Mouse (Mus musculus): ENCODE measurements around the gene Csmd2. TPM values are rescaled to one million over a fixed set of nuclear protein-coding genes. Genes with fewer than 3 reads are reported as not detected.

Csmd2 gene
- polyA plus RNA-seq, 1 experiment from 2014 or later: 11.2 TPM

DNA sequence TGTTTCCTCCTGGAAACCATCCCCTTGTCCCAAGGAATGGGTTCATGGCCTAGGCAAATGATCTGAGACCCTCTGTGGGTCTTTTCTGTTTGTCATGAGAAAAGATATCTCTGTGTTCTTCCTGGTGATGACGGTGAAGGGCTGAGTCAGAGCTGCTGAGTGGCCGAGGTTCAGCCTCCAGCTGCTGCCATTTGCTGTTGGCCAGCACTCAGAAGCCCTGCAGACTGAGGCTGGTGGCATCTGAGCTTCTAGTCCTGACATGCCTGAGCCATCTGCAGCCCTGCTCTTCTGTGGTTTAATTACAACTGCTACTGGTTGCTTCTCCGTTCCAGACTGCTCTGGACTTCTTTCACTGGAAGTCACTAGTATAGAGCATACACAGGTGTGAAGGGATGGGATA lies 277.7 kb downstream of the Csmd2 start:
- no peaks in the 10 kb centered on the region for H3K9me3 ChIP-seq (ENCODE audit: control insufficient read depth, low read length)

DNA sequence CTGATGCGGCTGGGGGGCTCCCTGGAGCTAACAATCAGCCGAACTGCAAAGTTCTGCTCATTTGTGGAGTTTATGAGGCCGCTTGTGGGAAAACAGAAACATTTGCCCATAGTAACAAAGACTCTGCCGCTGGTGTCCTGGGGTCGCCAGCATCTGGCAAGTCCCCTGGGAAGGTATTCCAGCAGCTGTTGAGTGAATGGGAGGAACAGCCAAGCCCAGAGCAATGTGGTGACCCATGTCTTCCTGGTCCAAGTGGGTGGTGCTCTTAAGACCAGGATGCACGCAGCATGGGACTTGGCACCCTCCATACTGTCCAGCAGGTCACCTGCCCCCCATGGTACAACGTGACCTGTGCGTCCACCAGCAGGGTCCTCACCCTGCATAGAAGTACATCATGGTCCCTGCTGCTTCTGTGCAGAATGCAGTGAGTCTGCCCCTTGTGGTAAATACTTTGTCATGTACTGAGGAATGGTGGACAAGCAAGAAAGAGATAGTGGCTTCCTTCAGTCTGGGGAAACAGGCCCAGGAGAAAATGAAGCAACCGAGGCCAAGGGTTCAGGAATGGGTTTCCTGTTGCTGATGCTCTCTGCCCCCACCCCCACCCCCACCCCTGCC lies 281.7 kb downstream of the Csmd2 start:
- Histone ChIP-seq H3K4me2 (ENCODE audit: low read length) (no peak overlapping the region), H3K4me1 (ENCODE audit: control insufficient read depth, insufficient read depth, low read depth, low read length) (peaks cover 28% of the 10 kb centered on the region), H3K4me3 (ENCODE audit: low read length) (no peak overlapping the region), H3K36me3 (ENCODE audit: control insufficient read depth, insufficient read depth, low read length) (no peaks in the 10 kb centered on the region), H3K27ac (ENCODE audit: low read depth, low read length) (no peak overlapping the region), H3K9ac (ENCODE audit: low read depth, low read length) (no peak overlapping the region), H3K9me3 (ENCODE audit: control insufficient read depth, low read length) (no peaks in the 10 kb centered on the region), H3K27me3 (replicated peaks; ENCODE audit: control insufficient read depth, insufficient read depth, low read length) (no peaks in the 10 kb centered on the region)
- 72% methylated on average over 9 of the region's 9 CpGs for whole genome bisulfite sequencing
- no peak for ATAC-seq

More for the DNA sequence above, 277.7 kb downstream of the Csmd2 start:
- no peaks in the 10 kb centered on the region for H3K27me3 ChIP-seq (replicated peaks; ENCODE audit: control insufficient read depth, insufficient read depth, low read length)
- peaks cover 7% of the 10 kb centered on the region; the same call in 1 of the 2 replicates for H3K4me1 ChIP-seq (ENCODE audit: control insufficient read depth, insufficient read depth, low read depth, low read length)
- ATAC-seq: no peak
- no peak overlapping the region for H3K4me3 ChIP-seq (ENCODE audit: low read length)
- H3K4me2 ChIP-seq (ENCODE audit: low read length): no peak overlapping the region
- no peak overlapping the region for H3K9ac ChIP-seq (ENCODE audit: low read depth, low read length)
- no peak overlapping the region for H3K27ac ChIP-seq (ENCODE audit: low read depth, low read length)
- H3K36me3 ChIP-seq (ENCODE audit: control insufficient read depth, insufficient read depth, low read length): no peaks in the 10 kb centered on the region
- WGBS: 69% methylated on average over 3 of the region's 3 CpGs

DNA sequence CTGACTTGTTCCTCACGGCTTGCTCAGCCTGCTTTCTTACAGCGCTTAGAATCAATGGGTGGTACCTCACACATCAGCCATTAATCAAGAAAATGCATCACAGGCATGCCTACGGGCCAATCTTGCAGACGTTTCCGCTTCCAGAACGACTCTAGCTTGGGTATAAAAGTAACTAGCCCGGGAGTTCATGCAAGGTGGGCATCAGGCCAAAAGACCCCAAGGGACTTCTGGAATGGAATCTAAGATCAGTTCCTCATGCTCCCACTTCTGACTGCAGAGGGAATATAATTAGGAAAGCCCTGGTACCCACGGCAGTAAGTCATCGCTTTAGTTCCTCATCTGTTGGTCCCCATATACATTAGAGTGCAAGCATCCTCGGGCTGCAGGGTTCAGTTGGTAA lies 282.5 kb downstream of the Csmd2 start:
- H3K27ac ChIP-seq (ENCODE audit: low read depth, low read length): no peak overlapping the region
- no peak overlapping the region for H3K4me2 ChIP-seq (ENCODE audit: low read length)
- H3K4me1 ChIP-seq (ENCODE audit: control insufficient read depth, insufficient read depth, low read depth, low read length): peaks cover 28% of the 10 kb centered on the region
- no peak overlapping the region for H3K9ac ChIP-seq (ENCODE audit: low read depth, low read length)
- WGBS: 50% methylated on average over 10 of the region's 10 CpGs
- no peaks in the 10 kb centered on the region for H3K9me3 ChIP-seq (ENCODE audit: control insufficient read depth, low read length)
- ATAC-seq: no peak
- H3K4me3 ChIP-seq (ENCODE audit: low read length): no peak overlapping the region
- no peaks in the 10 kb centered on the region for H3K36me3 ChIP-seq (ENCODE audit: control insufficient read depth, insufficient read depth, low read length)
- no peaks in the 10 kb centered on the region for H3K27me3 ChIP-seq (replicated peaks; ENCODE audit: control insufficient read depth, insufficient read depth, low read length)

DNA sequence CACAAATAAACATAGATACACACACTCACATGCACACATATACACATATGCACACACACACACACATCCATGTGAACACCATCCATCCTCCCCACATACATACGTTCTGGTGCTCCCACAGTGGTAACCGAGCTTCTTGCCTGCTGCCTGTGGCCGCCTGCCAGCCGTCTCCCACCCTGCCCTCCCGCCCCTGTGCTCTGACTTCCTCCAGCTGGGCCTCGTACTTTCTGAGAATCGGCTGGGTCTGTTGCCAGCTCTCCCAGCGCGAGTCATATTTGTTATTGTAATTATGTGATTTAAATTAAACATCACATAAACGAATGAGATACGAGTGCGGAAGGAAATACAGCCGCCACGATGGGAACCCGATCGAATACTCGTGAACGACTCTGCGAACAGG lies 283.3 kb downstream of the Csmd2 start:
- Histone ChIP-seq H3K9ac (ENCODE audit: low read depth, low read length) (no peak overlapping the region), H3K4me3 (ENCODE audit: low read length) (no peak overlapping the region), H3K4me2 (ENCODE audit: low read length) (no peak overlapping the region), H3K27me3 (replicated peaks; ENCODE audit: control insufficient read depth, insufficient read depth, low read length) (no peaks in the 10 kb centered on the region), H3K27ac (ENCODE audit: low read depth, low read length) (no peak overlapping the region), H3K4me1 (ENCODE audit: control insufficient read depth, insufficient read depth, low read depth, low read length) (peaks cover 28% of the 10 kb centered on the region), H3K9me3 (ENCODE audit: control insufficient read depth, low read length) (no peaks in the 10 kb centered on the region), H3K36me3 (ENCODE audit: control insufficient read depth, insufficient read depth, low read length) (no peaks in the 10 kb centered on the region)
- ATAC-seq: no peak
- WGBS: 44% methylated on average over 19 of the region's 19 CpGs

DNA sequence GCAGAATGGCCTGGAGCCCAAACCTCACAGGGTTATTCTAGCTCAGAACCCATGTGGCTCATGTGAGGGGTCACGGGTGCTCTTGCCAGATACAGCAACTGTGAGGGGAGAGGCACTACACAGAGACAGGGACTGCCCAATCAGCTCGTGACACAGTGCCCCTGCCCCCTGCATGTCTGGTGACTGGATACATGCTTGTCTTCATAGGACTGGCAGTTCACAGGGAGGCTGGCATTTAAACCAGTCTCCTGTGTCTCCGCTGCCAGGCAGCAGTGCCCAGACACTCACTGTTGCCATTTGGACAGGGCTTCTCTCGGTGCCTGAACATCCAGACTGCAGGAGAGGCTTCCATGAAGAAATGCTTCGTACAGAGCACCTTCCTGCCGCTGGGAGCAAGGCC lies 284.8 kb downstream of the Csmd2 start:
- H3K9ac ChIP-seq (ENCODE audit: low read depth, low read length): no peak overlapping the region
- WGBS: 40% methylated on average over 6 of the region's 6 CpGs
- peaks cover 28% of the 10 kb centered on the region for H3K4me1 ChIP-seq (ENCODE audit: control insufficient read depth, insufficient read depth, low read depth, low read length)
- ATAC-seq: peak; percentile 41; the same call in 1 of the 2 replicates
- no peaks in the 10 kb centered on the region for H3K36me3 ChIP-seq (ENCODE audit: control insufficient read depth, insufficient read depth, low read length)
- no peaks in the 10 kb centered on the region for H3K9me3 ChIP-seq (ENCODE audit: control insufficient read depth, low read length)
- H3K4me3 ChIP-seq (ENCODE audit: low read length): no peak overlapping the region
- peak overlapping the region; percentile 36; the same call in 1 of the 2 replicates for H3K27ac ChIP-seq (ENCODE audit: low read depth, low read length)
- H3K27me3 ChIP-seq (replicated peaks; ENCODE audit: control insufficient read depth, insufficient read depth, low read length): no peaks in the 10 kb centered on the region
- no peak overlapping the region for H3K4me2 ChIP-seq (ENCODE audit: low read length)

DNA sequence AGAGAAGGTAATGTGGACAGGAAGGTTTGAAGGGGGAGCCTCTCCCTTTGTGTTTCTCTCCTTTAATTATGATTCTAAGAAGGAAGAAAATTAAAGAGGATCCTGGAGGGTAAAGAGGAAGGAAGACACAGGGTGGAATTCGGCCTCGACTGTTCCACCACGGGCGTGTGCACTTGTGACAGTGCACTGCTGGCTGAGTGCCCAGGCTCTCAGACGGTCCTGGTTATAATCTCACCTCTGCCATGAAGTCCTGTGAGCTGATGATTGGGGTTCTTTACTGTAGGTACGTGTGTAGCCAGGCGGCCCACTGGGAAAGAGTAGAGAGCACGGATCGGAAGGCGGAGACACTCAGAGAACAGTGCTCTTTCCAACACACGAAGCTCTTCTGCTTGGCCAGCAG lies 285.5 kb downstream of the Csmd2 start:
- H3K4me2 ChIP-seq (ENCODE audit: low read length): no peak overlapping the region
- no peaks in the 10 kb centered on the region for H3K27me3 ChIP-seq (replicated peaks; ENCODE audit: control insufficient read depth, insufficient read depth, low read length)
- 51% methylated on average over 11 of the region's 11 CpGs for WGBS
- no peak overlapping the region for H3K27ac ChIP-seq (ENCODE audit: low read depth, low read length)
- H3K9ac ChIP-seq (ENCODE audit: low read depth, low read length): no peak overlapping the region
- H3K4me1 ChIP-seq (ENCODE audit: control insufficient read depth, insufficient read depth, low read depth, low read length): peaks cover 28% of the 10 kb centered on the region
- H3K9me3 ChIP-seq (ENCODE audit: control insufficient read depth, low read length): no peaks in the 10 kb centered on the region
- ATAC-seq: no peak
- no peak overlapping the region for H3K4me3 ChIP-seq (ENCODE audit: low read length)
- no peaks in the 10 kb centered on the region for H3K36me3 ChIP-seq (ENCODE audit: control insufficient read depth, insufficient read depth, low read length)

DNA sequence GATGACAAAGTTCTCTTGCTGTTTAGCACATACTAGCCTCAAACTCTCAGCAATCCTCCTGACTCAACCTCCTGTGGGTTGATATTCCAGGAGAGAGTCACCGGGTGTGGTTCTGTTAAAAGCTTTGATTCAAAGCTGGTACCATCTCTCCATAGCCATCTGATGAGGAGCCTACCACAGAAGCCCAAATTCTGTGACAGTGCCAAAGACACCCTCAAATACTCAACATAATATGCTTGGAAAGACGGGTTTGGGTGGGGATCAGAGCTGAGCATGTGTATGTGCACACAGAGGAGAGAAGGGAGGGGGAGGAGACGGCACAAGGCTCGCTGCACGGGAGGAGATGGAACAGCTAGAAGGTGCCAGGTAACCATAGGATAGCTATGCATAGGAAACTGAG lies 287.5 kb downstream of the Csmd2 start:
- Histone ChIP-seq H3K4me2 (ENCODE audit: low read length) (no peak overlapping the region), H3K27ac (ENCODE audit: low read depth, low read length) (no peak overlapping the region), H3K9ac (ENCODE audit: low read depth, low read length) (no peak overlapping the region), H3K27me3 (replicated peaks; ENCODE audit: control insufficient read depth, insufficient read depth, low read length) (no peaks in the 10 kb centered on the region), H3K4me1 (ENCODE audit: control insufficient read depth, insufficient read depth, low read depth, low read length) (peaks cover 24% of the 10 kb centered on the region), H3K4me3 (ENCODE audit: low read length) (no peak overlapping the region), H3K36me3 (ENCODE audit: control insufficient read depth, insufficient read depth, low read length) (no peaks in the 10 kb centered on the region), H3K9me3 (ENCODE audit: control insufficient read depth, low read length) (no peaks in the 10 kb centered on the region)
- no peak for ATAC-seq
- WGBS: 81% methylated on average over 5 of the region's 5 CpGs

DNA sequence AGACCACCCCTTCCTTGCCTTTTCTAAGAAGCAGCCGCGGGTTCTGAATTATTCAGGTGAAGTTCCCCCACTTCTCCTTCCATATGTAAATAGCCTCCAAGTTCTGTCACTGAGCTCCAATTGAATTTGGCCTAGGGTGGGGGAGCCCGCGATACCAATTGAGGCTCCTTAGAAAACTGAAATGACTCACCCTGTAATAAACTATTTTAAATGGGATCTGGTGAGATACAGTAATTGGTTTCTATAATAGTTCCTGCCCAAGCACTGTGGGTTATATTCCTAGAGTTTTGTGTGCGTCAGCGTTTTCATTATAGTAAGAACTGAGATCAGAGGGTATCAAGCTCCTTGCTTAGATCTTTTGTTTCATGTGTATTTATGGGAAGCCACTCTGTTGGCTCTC lies 287.9 kb downstream of the Csmd2 start:
- peaks cover 21% of the 10 kb centered on the region for H3K4me1 ChIP-seq (ENCODE audit: control insufficient read depth, insufficient read depth, low read depth, low read length)
- H3K36me3 ChIP-seq (ENCODE audit: control insufficient read depth, insufficient read depth, low read length): no peaks in the 10 kb centered on the region
- WGBS: 62% methylated on average over 6 of the region's 6 CpGs
- H3K9ac ChIP-seq (ENCODE audit: low read depth, low read length): no peak overlapping the region
- no peak for ATAC-seq
- H3K27me3 ChIP-seq (replicated peaks; ENCODE audit: control insufficient read depth, insufficient read depth, low read length): no peaks in the 10 kb centered on the region
- no peaks in the 10 kb centered on the region for H3K9me3 ChIP-seq (ENCODE audit: control insufficient read depth, low read length)
- H3K4me3 ChIP-seq (ENCODE audit: low read length): no peak overlapping the region
- no peak overlapping the region for H3K27ac ChIP-seq (ENCODE audit: low read depth, low read length)
- no peak overlapping the region for H3K4me2 ChIP-seq (ENCODE audit: low read length)

DNA sequence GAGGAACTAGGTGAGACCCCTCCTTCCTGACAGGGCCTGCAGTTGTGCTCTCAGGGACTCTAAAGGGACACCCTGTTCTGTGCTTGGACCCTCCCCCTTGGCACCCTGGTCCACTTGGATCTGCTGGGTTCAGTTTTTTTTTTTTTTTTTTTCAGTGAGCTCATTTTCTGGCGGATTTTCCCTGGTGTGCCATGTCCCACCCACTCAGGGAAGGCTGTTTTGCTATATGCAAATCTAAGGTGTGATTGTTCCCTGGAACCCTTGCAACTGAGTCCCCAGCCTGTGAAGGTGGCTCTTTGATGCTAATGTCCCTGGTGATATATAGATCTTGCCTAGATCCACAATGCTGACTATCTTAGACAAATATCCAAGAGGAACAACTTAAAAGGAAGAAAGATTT lies 297.4 kb downstream of the Csmd2 start:
- Histone ChIP-seq H3K9me3 (ENCODE audit: control insufficient read depth, low read length) (no peaks in the 10 kb centered on the region), H3K4me2 (ENCODE audit: low read length) (no peak overlapping the region), H3K36me3 (ENCODE audit: control insufficient read depth, insufficient read depth, low read length) (no peaks in the 10 kb centered on the region), H3K27me3 (replicated peaks; ENCODE audit: control insufficient read depth, insufficient read depth, low read length) (no peaks in the 10 kb centered on the region), H3K4me3 (ENCODE audit: low read length) (no peak overlapping the region), H3K27ac (ENCODE audit: low read depth, low read length) (no peak overlapping the region), H3K9ac (ENCODE audit: low read depth, low read length) (no peak overlapping the region), H3K4me1 (ENCODE audit: control insufficient read depth, insufficient read depth, low read depth, low read length) (peaks cover 7% of the 10 kb centered on the region)
- no peak for ATAC-seq
- 44% methylated on average over 1 of the region's 1 CpGs for WGBS
